Mouse (Mus musculus): ENCODE results near the gene Txnl4b.

Gene Txnl4b

DNA sequence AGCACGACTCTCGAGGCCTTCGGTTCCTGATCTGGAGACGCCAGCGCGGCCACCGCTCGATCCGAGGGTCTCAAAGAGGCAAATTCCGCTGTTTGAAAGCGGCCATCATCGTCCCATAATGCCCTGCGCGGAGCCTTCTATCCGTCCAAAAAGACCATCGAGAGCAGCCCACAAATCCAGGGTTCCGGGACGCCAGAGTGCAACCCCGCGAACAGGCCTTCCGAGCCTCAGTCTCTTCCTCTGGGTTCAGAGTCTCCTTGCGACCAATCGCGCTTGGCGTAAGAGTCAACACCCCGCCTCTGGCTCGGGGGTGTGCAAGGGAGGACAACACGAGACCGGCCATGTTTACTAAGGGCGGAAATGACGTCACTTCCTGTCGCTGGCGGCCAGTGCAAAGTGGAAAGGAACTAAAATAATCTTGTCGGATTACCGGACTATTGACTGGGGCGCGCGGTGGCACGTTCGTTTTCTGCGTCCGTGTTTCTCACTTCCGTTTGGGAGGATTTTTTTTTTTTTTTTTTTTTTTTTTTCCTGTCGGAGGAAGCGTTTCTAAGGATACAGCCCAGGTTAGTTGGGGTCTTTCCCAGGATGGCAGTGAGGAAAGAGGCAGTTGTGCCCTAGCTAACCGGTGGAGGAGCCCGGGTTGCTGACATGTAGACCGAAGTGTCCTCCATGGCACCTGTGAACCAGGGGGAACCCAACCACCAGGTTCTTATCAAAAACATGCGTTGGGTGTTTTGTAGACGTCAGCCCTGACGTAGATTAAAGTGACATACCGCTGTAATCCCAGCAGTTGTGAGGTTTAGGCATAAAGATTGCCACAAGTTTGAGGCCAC is at the start of gene Txnl4b, which contains the start of gene Dhx38:
Gene Txnl4b, plus strand, starts transcription at position 395 of the 836 bp plus-strand sequence.
Gene Dhx38, minus strand, starts transcription at position 364 of the 836 bp plus-strand sequence.
- DNase-seq (ENCODE audit: low spot score): peak; percentile 100

DNA sequence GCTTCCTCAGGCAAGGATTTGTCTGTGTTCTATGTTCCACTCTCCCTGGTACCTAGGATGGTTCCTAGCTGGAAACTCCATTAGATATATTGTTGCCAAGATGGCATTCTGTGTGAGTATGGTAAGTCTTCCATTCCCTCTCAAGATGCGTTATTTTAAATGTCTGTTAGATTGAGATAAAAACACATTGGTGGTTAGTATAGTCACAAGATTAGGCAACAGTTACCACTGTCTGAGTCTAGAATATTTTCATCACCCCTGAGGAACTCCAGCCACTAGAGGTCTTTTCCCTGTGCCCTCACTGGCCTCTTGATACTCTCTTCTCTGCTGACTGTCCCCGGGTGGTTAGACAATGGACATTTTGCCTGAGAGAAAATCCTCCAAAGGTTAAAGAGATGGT is 41.7 kb upstream of the Txnl4b start:
- no peak for DNase-seq (ENCODE audit: low spot score)

DNA sequence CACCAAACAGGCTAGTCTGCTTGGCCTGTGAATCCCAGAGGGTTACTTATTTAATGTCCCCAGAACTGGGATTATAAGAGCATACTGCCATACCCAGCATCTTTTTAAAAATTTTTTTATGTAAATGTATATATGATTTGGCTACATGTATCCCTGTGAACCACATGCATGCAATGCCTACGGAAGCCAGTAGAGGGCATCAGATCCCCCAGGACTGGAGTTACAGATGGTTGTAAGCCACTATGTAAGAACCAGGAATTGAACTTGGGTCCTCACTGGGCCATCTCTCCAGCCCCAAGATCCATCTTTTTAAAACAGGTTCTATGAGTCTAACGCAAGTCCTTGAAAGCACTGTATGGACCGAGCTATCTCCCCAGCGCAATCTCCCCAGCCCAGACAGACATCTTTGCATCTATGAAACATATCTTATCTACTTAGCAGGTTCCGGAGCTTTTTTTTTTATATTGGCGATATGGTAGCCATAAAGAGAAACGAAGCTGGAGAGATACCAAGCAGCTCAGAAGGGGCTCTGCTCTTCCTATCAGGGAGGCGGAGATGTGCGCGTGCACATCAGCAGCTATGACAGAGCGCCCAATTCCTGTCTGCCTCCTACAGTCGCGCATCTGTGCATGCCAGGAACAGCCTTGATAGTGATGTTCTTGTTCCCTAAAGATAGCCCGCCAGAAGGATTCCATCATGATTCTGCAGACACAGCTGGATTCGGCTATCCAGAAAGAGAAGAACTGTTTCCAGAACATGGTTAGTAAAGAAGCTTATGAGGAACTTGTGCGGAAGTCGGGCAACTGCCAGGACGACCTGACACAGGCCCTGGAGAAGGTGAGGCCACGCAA is 30.3 kb upstream of the Txnl4b start:
- DNase-seq (ENCODE audit: low spot score): peak; percentile 52

DNA sequence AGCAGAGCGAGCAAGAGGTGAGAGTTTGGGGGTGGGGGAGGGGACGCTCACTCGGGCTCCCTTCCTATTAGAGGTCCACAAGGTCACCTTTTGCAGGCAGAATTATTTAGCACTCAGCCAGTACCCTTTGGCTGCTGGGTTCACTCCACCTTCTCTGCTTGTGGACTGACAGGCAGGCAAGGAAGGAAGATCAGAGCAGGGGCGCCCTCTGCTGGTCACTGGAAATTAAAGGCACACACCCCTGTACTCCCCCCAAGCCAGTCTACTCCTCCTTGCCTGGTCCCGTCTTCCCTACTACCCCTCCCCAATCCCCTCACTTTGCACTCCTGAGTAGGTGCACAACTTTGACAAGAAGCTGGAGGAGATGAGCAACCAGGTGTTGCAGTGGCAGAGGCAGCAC is 29.0 kb upstream of the Txnl4b start:
- DNase-seq (ENCODE audit: low spot score): peak; percentile 89

DNA sequence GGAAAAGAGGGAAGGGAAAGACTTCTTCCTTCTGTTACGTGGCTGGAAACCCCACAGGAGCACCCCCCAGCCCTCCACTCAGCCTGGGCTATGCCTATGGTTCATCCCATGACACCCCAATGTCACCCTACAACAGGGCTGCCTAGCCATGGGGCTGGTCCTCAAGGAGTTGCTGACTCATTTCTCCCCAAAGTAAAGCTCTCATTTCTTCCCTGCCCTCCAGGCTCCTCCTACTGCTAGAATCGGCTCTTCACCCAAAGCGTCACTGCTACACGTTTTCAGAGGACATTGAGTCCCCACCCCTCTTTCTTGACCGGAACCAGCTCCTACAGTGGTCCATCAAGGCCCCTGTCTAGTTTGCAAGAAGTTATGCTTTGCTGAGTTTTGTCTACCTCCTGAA is 23.5 kb upstream of the Txnl4b start:
- DNase-seq (ENCODE audit: low spot score): no peak

DNA sequence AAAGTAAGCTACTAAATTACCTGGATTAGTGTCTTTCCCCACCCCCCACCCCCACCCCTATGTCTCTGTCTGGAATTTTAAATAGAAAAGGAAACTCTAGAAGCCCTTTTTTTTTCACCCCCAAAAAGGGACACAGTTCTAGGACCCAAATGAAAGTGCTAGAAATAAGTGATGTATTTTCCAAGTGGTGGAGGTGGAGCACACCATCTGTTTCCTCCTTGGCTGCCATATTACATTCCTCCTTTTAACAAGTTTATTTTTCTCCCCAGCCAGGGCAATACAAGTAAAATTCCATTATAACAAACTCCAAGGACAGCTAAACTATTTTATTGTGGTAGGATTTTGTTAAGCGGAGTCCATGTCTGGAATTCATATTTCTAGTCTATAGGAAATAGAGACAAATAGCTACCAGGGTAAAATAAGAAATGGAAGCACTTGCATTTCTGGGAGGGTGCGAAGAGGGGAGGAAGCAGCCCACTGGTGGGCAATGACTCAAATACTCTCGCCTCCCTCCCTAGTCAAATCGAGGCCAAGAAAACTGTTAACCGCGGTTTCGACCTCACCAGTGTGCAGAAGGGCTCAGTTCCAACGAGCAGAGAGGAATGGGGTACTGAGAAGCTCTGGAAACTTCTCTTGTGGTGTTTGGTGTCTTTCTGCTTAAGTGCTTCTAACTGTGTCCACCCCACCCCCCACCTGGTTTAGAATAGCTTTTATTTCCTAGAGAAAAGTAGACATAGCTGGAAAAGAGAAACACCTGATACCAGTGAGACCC is 22.8 kb upstream of the Txnl4b start:
- DNase-seq (ENCODE audit: low spot score): no peak

DNA sequence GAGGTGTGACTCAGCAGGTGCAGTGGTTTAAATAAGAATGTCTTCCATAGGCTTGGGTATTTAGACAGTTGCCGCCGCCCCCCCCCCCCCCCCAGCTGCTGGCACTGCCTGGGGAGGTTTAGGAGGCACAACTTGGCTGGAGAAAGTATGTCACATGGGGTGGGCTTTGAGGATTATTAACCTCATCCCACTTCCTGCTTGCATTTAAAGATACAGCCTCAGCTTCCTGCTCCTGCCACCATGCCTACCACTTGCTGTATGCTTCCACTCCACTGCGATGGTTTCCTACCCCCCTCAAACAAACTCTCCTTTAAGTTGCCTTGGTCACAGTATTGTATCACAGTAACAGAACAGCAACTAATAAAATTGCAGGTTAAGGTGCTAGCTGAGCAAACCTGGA is 21.6 kb upstream of the Txnl4b start:
- DNase-seq (ENCODE audit: low spot score): no peak

DNA sequence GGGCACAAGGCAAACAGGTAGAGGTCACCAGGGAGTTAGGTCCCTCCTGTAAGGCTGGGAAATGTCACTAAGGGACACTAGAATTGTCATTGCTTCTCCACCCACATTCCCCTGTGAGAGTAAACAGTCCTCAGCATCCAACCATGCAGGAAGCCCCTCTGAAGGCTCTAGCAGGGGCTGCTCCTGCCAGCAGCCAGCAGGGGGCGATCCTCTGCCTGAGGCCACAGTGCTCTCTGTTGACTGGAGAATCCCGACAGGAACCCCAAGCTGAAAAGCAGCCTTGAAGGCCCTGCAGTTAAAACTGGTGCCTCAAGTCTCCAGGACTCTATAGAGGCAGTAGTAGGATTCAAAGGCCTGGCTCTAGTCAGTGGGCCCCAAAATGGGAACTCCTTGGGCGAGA is 14.0 kb upstream of the Txnl4b start:
- DNase-seq (ENCODE audit: low spot score): peak; percentile 47

DNA sequence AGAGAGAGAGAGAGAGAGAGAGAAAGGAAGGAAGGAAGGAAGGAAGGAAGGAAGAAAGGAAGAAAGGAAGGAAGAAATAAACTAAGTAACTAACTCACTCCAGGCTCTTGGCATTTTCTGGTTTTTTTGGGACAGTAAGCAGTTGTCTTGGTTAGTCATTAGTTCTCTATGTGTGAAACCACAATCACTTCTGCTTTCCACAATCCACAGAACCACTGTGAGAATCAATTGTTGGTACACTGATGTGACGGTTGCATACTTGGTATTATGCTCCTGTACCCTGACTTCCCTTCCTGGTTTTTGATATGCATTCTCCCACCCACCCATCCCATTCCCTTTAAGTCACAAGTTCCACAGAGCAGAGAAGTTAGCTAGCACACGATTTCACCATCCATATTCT is 1.8 kb upstream of the Txnl4b start:
- DNase-seq (ENCODE audit: low spot score): no peak

DNA sequence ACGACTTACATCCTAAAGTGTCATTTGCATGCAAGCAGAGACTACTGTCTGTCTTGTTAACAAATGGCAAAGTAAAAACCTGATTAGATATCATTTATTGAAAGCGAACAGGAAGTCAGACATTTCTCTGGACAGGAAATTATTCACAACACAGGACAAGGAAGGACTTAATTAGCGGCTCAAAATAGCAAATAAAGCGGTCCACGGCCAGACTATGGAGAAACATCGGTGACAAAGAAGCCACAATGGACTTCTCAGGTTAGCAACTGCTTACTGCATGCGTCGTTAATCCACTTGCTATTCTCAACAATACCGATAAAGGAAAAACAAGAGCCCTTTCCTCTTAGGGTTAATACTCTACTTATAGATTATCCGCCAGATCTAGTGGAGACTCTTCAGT is 926 bp upstream of the Txnl4b start:
- no peak for DNase-seq (ENCODE audit: low spot score)

DNA sequence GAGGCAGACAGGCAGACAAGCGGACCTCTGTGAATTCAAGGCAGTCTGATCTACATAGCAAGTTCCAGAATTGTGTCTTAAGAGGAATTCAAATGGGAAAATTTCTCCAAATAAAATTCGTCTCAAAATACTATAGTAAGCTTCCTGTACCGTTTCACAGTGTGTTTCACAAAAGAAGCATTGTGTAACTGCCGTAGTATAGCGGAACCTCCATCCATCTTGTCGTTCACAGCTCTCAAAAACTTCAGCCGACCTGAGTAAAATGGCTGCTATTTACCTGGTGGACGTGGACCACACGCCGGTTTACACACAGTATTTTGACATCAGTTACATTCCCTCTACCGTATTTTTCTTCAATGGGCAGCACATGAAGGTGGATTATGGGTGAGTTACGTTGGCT is 5.4 kb downstream of the Txnl4b start:
- DNase-seq (ENCODE audit: low spot score): no peak

DNA sequence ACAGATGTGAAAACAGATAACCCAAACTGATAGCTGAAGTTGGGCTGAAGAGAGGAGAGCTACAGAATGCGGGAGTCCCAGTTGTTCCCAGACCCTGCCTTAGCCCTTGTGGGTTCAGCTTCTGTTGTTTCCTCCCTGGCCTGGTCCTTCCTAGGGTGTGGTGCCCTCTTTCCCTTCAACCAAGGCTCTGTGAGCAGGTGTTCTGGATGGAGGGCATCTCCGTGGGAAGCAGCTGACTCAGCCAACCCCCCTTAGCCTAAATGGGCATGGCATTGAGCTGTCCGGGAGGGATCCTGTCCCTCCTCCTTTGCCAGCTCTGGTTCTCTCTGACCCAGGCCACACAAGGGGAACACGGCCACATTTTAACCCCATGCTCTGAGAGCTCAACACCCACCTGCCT is 10.6 kb downstream of the Txnl4b start:
- no peak for DNase-seq (ENCODE audit: low spot score)

DNA sequence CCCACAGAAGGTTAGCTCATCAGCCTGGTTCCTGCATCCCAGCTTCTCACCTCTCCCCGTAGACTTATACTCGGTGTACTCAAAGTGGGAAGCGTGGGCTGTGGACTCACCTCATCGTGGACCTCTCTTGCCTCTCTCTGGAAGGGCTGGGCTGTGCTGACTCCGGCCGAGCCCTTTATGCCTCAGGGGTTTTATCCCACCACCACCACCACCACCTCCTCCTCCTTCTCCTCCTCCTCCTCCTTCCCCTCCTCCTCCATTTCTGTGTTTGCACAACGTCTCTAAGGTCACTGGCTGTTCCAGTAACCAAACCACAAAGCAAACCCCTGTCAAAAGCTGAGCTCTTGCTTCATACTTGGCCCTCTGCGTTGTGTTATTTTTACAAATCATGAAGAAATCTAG is 13.2 kb downstream of the Txnl4b start, which contains the start of gene Hp:
Gene Hp, minus strand, starts transcription at position 273 of the 402 bp plus-strand sequence.
- DNase-seq (ENCODE audit: low spot score): no peak

DNA sequence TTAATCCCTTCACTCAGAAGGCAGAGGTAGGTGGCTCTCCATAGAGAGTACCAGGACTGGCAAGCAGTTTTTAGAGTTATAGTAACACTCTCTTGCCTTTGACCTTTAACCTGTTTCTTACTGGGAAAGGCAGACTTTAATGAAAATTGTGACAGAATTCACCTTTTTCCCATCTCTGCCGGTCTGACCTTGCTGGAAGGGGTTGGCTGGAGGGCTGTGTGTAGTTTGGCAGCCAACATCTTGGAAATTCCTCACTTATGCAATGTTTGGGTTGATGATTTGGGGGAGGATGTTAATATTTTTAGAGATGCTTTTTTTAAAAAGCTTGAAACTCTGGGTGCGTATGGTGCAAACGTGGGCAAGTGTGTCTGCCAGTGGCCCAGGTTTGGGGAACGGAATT is 18.6 kb downstream of the Txnl4b start:
- no peak for DNase-seq (ENCODE audit: low spot score)

DNA sequence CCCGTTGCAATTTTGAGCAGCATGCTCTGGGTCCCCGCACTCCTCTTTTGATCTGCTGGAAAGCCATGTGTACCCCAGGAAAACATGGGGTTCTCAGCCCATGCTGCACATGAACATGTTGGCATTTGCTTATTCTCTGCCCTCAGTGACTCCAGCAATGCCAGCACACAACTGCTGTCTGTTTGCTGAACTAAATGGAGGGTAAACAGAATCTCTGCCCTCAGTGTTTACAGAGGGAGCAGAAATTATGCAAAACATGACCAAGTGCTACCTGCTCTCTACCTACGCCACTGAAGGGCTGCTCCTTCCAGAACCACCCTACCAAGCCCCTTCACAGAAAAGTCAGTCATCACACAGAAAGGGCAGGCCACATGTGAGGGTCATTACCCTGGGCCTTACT is 19.1 kb downstream of the Txnl4b start:
- DNase-seq (ENCODE audit: low spot score): no peak

DNA sequence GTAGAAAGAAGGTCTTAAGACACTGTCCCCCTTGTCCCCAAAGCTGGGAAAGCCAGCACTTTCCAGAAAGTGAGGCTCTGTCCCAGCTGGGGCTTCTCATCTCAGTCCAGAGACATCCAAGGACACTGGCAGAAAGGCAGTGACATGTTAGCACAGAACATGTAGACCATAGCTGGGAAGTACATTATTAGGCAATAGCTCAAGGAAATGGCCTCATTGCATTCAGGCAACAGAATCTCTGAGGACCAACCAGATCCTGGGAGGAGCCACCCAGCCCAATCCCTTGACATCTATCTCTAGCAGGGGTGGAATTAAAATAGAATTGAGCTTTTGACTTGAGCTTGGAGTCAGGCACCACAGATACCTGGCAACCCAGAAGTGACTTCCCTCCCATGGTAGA is 20.0 kb downstream of the Txnl4b start:
- DNase-seq (ENCODE audit: low spot score): no peak

DNA sequence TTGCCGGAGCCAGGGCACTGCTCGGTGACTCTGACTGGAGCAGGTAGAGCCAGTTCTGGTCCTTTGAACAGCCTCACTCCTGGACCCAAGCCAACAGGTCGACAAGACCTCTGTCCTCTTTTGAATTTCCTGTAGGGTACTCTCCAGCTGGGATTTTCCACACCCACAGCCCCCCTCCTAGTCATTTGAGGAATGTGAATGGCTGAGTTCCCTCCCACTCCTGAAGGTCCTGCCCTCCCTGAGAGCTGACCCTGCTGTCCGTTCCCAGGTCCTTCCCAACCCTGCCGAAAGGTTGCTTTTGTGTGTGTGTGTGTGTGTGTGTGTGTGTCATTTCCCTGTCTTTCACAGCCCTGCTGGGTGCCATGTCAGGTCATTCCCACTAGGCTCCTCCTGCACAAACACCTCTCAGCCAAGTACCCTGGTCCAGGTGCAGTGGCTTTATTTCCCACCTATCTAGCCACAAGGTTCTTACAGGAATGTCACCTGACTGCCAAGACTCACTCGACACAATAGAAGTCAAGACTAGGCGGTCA is 21.3 kb downstream of the Txnl4b start:
- DNase-seq (ENCODE audit: low spot score): no peak

DNA sequence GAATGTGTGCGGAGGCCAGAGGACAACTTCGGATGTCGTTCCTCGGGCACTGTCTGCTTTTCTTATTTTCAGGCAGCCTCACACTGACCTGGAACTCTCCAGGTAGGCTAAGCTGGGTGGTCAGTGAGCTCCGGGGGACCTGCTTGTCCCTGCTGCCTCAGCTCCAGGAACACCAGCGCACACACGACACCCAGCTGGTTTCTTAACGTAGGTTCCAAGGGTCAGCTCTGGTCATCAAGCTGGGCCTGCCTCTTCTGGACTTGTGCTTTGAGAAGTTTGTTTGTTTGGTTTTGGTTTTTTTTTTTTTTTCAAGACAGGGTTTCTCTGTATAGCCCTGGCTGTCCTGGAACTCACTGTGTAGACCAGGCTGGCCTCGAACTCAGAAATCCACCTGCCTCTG is 25.2 kb downstream of the Txnl4b start:
- DNase-seq (ENCODE audit: low spot score): no peak

DNA sequence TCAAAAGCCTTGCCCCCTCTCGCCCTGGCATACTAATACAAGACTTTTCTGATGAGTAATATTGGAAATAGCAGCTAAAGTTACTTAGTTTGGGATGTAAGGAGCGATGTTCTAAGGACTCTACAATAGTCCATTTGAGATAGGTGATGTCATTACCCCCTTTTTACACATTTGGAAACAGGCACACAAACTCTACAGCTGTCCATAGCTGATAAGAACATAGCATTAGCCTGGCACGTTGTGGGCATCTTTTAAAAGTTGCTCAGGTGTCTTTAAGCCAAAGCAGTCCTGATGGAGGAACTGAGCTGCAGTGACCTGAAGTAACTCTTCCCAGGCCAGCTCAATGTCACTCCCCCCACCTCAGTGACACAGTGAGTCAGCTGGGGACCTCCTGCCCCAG is 25.7 kb downstream of the Txnl4b start:
- DNase-seq (ENCODE audit: low spot score): no peak

DNA sequence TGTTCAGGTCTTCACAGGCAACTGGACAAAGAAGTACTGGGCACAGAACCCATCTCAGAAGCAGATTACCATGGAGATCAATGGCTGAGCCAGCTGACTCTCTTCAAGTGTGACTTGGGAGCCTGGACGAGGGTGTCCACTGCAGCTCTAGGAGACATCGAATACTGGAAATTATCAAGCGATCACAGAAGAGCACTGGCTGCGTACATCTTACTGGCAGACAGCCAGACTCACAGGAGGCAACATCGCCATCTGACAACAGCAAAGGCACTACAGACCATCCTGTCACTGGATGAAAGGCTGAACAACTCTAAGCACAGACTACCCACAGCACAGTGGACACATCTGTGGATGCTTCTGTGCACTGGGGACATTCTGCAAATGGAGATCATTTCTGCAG is 26.5 kb downstream of the Txnl4b start:
- no peak for DNase-seq (ENCODE audit: low spot score)

DNA sequence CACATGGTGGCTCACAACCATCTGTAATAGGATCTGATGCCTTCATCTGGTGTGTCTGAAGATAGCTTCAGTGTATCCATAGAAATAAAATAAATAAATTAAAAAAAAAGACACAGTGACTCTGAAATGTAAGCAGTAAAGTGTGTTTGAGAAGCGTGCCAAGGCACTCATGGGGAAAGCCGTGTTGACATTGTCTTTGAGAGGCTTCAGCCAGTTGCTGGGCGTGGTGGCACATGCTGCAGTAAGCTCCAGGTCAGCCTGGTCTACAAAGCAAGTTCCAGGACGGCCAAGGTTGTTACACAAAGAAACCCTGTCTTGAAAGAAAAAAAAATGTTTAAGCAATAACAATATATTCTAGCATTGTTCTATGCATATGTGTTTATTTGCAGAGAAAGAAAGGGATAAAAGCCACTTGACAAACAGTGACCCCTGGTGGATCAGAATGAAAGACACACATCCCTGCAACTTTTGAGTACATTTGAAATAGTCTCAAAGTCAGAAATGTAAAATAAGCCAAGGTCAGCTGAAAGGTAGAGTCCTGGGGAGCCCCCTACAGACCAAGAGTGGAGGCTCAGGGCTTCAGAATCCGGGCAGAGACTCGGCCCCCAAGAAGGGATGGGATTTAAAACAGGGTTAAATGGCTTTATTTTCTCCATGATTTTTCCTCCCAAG is 27.6 kb downstream of the Txnl4b start:
- no peak for DNase-seq (ENCODE audit: low spot score)

DNA sequence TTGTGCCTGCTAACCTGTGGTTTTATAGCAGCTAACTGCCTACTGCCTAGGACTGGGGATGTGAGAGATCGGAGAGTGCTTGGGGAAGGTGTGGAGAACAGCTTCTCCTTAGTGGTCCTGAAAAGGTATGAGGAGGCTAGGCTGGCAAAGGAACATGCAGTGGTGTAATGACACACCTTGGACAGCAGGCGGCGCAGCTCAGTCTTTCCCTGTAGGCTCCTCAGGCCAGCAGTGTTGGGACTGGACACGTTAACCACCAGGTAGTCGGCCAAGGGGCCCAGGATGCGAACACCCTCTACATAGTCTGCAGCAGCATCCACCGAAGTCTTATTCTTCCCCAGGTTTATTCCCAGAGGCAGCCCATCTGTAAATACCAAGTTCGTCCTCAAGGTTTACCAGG is 30.2 kb downstream of the Txnl4b start:
- DNase-seq (ENCODE audit: low spot score): peak; percentile 75
